Comparison of ENCODE assay signal across 9 mouse cellular contexts in genomic region chr8:117863837-117864236, GRCm38 (mm10).
DNase-seq lines count a peak whose midpoint lies in the region; ATAC-seq lines count a peak whose summit lies in the region.
"Had no signal": no experiment of that assay in that cellular context is flagged by ENCODE, and none has a peak within 500 bp of the region (broad histone marks: within the 10 kb centered on the region; RNA-seq: fewer than 3 reads in every experiment).

No protein-coding gene starts in this region.

- H3K27ac ChIP-seq in forebrain, embryonic 10.5 days = no peak overlapping the region
- no peak overlapping the region for H3K27ac ChIP-seq in forebrain, embryonic 16.5 days (ENCODE audit: low read length)
- H3K27ac ChIP-seq in lung, embryonic 16.5 days (ENCODE audit: low read length) = no peak overlapping the region
- no peak overlapping the region for H3K27ac ChIP-seq in stomach, embryonic 16.5 days (ENCODE audit: low read length)

- no peaks in the 10 kb centered on the region for H3K36me3 ChIP-seq in forebrain, embryonic 10.5 days (replicated peaks)
- no peaks in the 10 kb centered on the region for H3K36me3 ChIP-seq in forebrain, embryonic 16.5 days (ENCODE audit: control insufficient read depth, insufficient read depth)
- no peaks in the 10 kb centered on the region for H3K36me3 ChIP-seq in lung, embryonic 16.5 days (ENCODE audit: control insufficient read depth, insufficient read depth, low read length)
- H3K36me3 ChIP-seq in stomach, embryonic 16.5 days (ENCODE audit: control insufficient read depth, insufficient read depth, low read length) = no peaks in the 10 kb centered on the region
- H3K36me3 ChIP-seq: G1E had no signal

- ATAC-seq in forebrain, embryonic 16.5 days = no peak
- ATAC-seq in lung, embryonic 16.5 days (ENCODE audit: low read depth) = peak; percentile 49
- ATAC-seq in stomach, embryonic 16.5 days (ENCODE audit: insufficient read depth, low FRiP score) = 0 out of 2 replicates have a peak, but pooled peaks have one; percentile 60

- 44% methylated on average over 2 of the region's 2 CpGs for WGBS in forebrain, embryonic 10.5 days
- WGBS in forebrain, embryonic 16.5 days = 39% methylated on average over 2 of the region's 2 CpGs
- 33% methylated on average over 2 of the region's 2 CpGs for WGBS in lung, embryonic 16.5 days
- 35% methylated on average over 2 of the region's 2 CpGs for WGBS in stomach, embryonic 16.5 days

- peaks cover 26% of the 10 kb centered on the region for H3K4me1 ChIP-seq in forebrain, embryonic 10.5 days
- peaks cover 14% of the 10 kb centered on the region for H3K4me1 ChIP-seq in forebrain, embryonic 16.5 days (replicated peaks; ENCODE audit: control insufficient read depth, insufficient read depth, low read length)
- H3K4me1 ChIP-seq in lung, embryonic 16.5 days (replicated peaks; ENCODE audit: control insufficient read depth, insufficient read depth, low read length) = no peaks in the 10 kb centered on the region
- H3K4me1 ChIP-seq in stomach, embryonic 16.5 days (ENCODE audit: control insufficient read depth, insufficient read depth, low read length) = no peaks in the 10 kb centered on the region

- H3K4me3 ChIP-seq in forebrain, embryonic 10.5 days = no peak overlapping the region
- H3K4me3 ChIP-seq in forebrain, embryonic 16.5 days (replicated peaks; ENCODE audit: low read length) = no peak overlapping the region
- no peak overlapping the region for H3K4me3 ChIP-seq in lung, embryonic 16.5 days (ENCODE audit: low read length)
- H3K4me3 ChIP-seq in stomach, embryonic 16.5 days (replicated peaks; ENCODE audit: low read length) = no peak overlapping the region

- H3K9me3 ChIP-seq in forebrain, embryonic 10.5 days = no peaks in the 10 kb centered on the region; the same call in 1 of the 2 replicates
- no peaks in the 10 kb centered on the region for H3K9me3 ChIP-seq in forebrain, embryonic 16.5 days (ENCODE audit: control insufficient read depth, low read length)
- H3K9me3 ChIP-seq in lung, embryonic 16.5 days (ENCODE audit: control insufficient read depth, low read length) = no peaks in the 10 kb centered on the region
- no peaks in the 10 kb centered on the region for H3K9me3 ChIP-seq in stomach, embryonic 16.5 days (replicated peaks; ENCODE audit: control insufficient read depth, low read length)

- H3K4me2 ChIP-seq in forebrain, embryonic 16.5 days (ENCODE audit: low read length) = no peak overlapping the region
- H3K4me2 ChIP-seq in lung, embryonic 16.5 days (ENCODE audit: low read depth, low read length) = no peak overlapping the region
- no peak overlapping the region for H3K4me2 ChIP-seq in stomach, embryonic 16.5 days (ENCODE audit: low read depth, low read length)

- peaks cover 15% of the 10 kb centered on the region; the same call in 1 of the 2 replicates for H3K27me3 ChIP-seq in forebrain, embryonic 10.5 days (ENCODE audit: poor library complexity, severe bottlenecking)
- no peaks in the 10 kb centered on the region for H3K27me3 ChIP-seq in forebrain, embryonic 16.5 days (replicated peaks; ENCODE audit: control insufficient read depth, insufficient read depth, low read length)
- peaks cover 2% of the 10 kb centered on the region; the same call in 1 of the 2 replicates for H3K27me3 ChIP-seq in lung, embryonic 16.5 days (ENCODE audit: control insufficient read depth, insufficient read depth, low read depth, low read length)
- no peaks in the 10 kb centered on the region for H3K27me3 ChIP-seq in stomach, embryonic 16.5 days (ENCODE audit: control insufficient read depth, insufficient read depth, low read length)

- no peak overlapping the region for H3K9ac ChIP-seq in forebrain, embryonic 16.5 days (replicated peaks; ENCODE audit: low read depth, low read length)
- H3K9ac ChIP-seq in lung, embryonic 16.5 days (ENCODE audit: low read length) = no peak overlapping the region
- no peak overlapping the region for H3K9ac ChIP-seq in stomach, embryonic 16.5 days (ENCODE audit: low read length)

- peak; percentile 61 for DNase-seq in forebrain, embryonic 10.5 days (ENCODE audit: extremely low spot score, low spot score)
- peak; percentile 77 for DNase-seq in 3T3-L1 (ENCODE audit: low read depth, low spot score)
- DNase-seq in adrenal gland, postnatal 10 days = peak; percentile 81
- DNase-seq in fibroblast of lung, adult 2 months (ENCODE audit: low read depth) = peak; percentile 4
- peak; percentile 49 for DNase-seq in kidney, postnatal 14 days

Comparison
In these comparisons a context has a peak if more than half of its experiments do, and no peak if none do; other contexts are left out.
1. DNase-seq: peak in every context shown above with its lines; median percentile 81 in adrenal gland, postnatal 10 days; 77 in 3T3-L1; 61 in forebrain, embryonic 10.5 days; 49 in kidney, postnatal 14 days; 4 in fibroblast of lung, adult 2 months.